Mouse (Mus musculus): ENCODE results near the gene Spata31d1b.

The Spata31d1b gene

DNA sequence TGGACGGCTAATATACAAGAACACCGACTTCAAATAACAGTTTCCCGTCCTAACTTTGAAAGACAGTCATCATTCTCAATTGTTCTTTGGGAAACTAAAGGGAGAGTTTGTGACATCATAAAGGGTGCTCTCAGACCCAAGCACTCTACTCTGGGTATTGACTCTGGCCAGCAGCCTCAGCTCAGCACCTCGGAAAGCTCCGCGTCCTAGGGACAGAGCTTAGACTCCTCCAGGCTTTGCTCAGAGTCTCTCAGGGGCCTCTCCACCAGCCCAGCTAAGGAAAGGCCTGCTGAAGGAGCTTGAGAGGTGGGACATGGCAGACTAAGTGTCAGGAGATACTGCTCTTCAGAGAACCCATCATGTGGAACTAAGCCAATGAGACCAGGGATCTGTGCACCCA is 34.1 kb downstream of the Spata31d1b start:
- DNase-seq (ENCODE audit: low spot score in 2 of 2) = no peak

GRCm38 (mm10) chr13:59746711-59747110 is 34.6 kb downstream of the Spata31d1b start, which contains the start of gene 1700014D04Rik:
TSS of gene 1700014D04Rik (minus strand) at chr13:59746752.
- no peak for DNase-seq (ENCODE audit: low spot score in 2 of 2)

GRCm38 (mm10) chr13:59750310-59750709 is 38.2 kb downstream of the Spata31d1b start:
- DNase-seq (ENCODE audit: low spot score in 2 of 2) = no peak

GRCm38 (mm10) chr13:59756906-59757305 is 44.8 kb downstream of the Spata31d1b start:
- no peak for DNase-seq (ENCODE audit: low spot score in 2 of 2)

DNA sequence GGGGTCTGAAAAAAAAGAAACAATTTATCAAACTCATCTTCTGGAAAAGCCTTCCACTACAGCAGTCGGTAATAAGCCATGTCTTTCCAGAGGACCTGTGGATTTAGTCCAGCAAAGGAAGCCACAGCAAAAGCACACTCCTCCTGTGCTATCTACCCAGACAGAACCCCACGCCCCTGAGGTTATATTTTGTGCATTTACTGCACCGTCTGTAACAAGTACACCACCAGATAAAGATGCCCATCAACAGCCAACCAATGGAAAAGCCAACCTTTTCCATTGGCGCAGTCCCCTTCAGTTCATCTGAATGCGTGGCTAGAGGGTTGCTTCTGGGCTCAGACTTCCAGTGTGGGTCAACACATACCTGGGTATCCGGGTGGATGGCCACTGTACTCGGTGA is 50.7 kb downstream of the Spata31d1b start:
- no peak for DNase-seq (ENCODE audit: low spot score in 2 of 2)

- no peak for DNase-seq (ENCODE audit: low spot score in 2 of 2)
Measured at GRCm38 (mm10) chr13:59766786-59767515, 54.9 kb downstream of the Spata31d1b start.

- DNase-seq (ENCODE audit: low spot score in 2 of 2) = no peak
Measured at GRCm38 (mm10) chr13:59768531-59768930, 56.4 kb downstream of the Spata31d1b start.
